Mouse (Mus musculus) brown adipose tissue, adult 24 weeks (tissue): ENCODE measurements around the gene Eef1a1. TPM values are rescaled to one million over a fixed set of nuclear protein-coding genes. Genes with fewer than 3 reads are reported as not detected.
"Not testable (repeated sequence)": the region's sequence is repeated elsewhere in the genome, so short reads cannot be mapped to it uniquely, and the experiment has no call there.

Experiments used
- H3K27ac ChIP-seq: fragments of 200-500 bp; replicated peaks from 2 replicates; pipeline ENCODE4 v1.5.1; 2012; ENCODE audit warnings: low read depth, mild to moderate bottlenecking, low read length
- H3K4me1 ChIP-seq: fragments of 200-500 bp; 2 replicates; pipeline ENCODE4 v1.6.1; 2012; ENCODE audit warnings: low read length, mixed read lengths; ENCODE audit not compliant: control insufficient read depth, insufficient read depth, insufficient read length
- H3K4me3 ChIP-seq: fragments of 200-500 bp; 2 replicates; pipeline ENCODE4 v1.5.1; 2012; ENCODE audit warnings: low read depth, mild to moderate bottlenecking, low read length, moderate library complexity; ENCODE audit not compliant: insufficient read depth
- polyA plus RNA-seq: library from polyadenylated mRNA; stranded (reverse); fragments of >200 nt; gene quantifications from 2 replicates; pipeline ENCODE4 v1.2.4, GENCODE M21; 2012; ENCODE audit not compliant: missing spikeins, insufficient read depth, insufficient read length

Gene Eef1a1
- polyA plus RNA-seq, 1 experiment, result 3,366 TPM

GRCm38 (mm10) chr9:78520127-78520779 is 31.3 kb upstream of the Eef1a1 start:
- 0 out of 2 replicates have a peak, but pooled peaks cover 5% of the 10 kb centered on the region for H3K4me1 ChIP-seq
- H3K27ac ChIP-seq, result no peak overlapping the region
- H3K4me3 ChIP-seq, result peak overlapping the region; percentile 46

- not testable (repeated sequence) for H3K27ac ChIP-seq, H3K4me3 ChIP-seq
- H3K4me1 ChIP-seq, result peaks cover 11% of the 10 kb centered on the region; the same call in 1 of the 2 replicates
Observed at GRCm38 (mm10) chr9:78517237-78517636, 28.3 kb upstream of the Eef1a1 start.

GRCm38 (mm10) chr9:78516125-78516524 is 27.2 kb upstream of the Eef1a1 start:
- Histone ChIP-seq H3K27ac (no peak overlapping the region), H3K4me3 (no peak overlapping the region), H3K4me1 (peaks cover 11% of the 10 kb centered on the region; the same call in 1 of the 2 replicates)

- Histone ChIP-seq H3K27ac (peak overlapping the region; percentile 50), H3K4me1 (peaks cover 6% of the 10 kb centered on the region; the same call in 1 of the 2 replicates), H3K4me3 (no peak overlapping the region)
Observed at GRCm38 (mm10) chr9:78514681-78515080, 25.7 kb upstream of the Eef1a1 start.

GRCm38 (mm10) chr9:78513776-78514500 is 25.0 kb upstream of the Eef1a1 start:
- Histone ChIP-seq H3K4me3 (no peak overlapping the region), H3K27ac (peak overlapping the region; percentile 97), H3K4me1 (peaks cover 6% of the 10 kb centered on the region; the same call in 1 of the 2 replicates)

- Histone ChIP-seq H3K27ac (no peak overlapping the region), H3K4me1 (peaks cover 6% of the 10 kb centered on the region; the same call in 1 of the 2 replicates), H3K4me3 (no peak overlapping the region)
Observed at GRCm38 (mm10) chr9:78511705-78512104, 22.8 kb upstream of the Eef1a1 start.

- H3K4me3 ChIP-seq, result no peak overlapping the region
- no peaks in the 10 kb centered on the region for H3K4me1 ChIP-seq
- H3K27ac ChIP-seq, result no peak overlapping the region
Observed at GRCm38 (mm10) chr9:78508106-78508786, 19.3 kb upstream of the Eef1a1 start.

- H3K4me1 ChIP-seq, result no peaks in the 10 kb centered on the region
- H3K27ac ChIP-seq, result no peak overlapping the region
- no peak overlapping the region for H3K4me3 ChIP-seq
Observed at GRCm38 (mm10) chr9:78506722-78507077, 17.7 kb upstream of the Eef1a1 start.

GRCm38 (mm10) chr9:78506002-78506721 is 17.2 kb upstream of the Eef1a1 start:
- no peaks in the 10 kb centered on the region for H3K4me1 ChIP-seq
- no peak overlapping the region for H3K27ac ChIP-seq
- no peak overlapping the region for H3K4me3 ChIP-seq

GRCm38 (mm10) chr9:78505223-78505622 is 16.3 kb upstream of the Eef1a1 start:
- H3K4me3 ChIP-seq, result no peak overlapping the region
- no peak overlapping the region for H3K27ac ChIP-seq
- H3K4me1 ChIP-seq, result no peaks in the 10 kb centered on the region

GRCm38 (mm10) chr9:78504679-78505078 is 15.7 kb upstream of the Eef1a1 start:
- no peak overlapping the region for H3K27ac ChIP-seq
- H3K4me1 ChIP-seq, result no peaks in the 10 kb centered on the region
- no peak overlapping the region for H3K4me3 ChIP-seq

GRCm38 (mm10) chr9:78504133-78504532 is 15.2 kb upstream of the Eef1a1 start:
- Histone ChIP-seq H3K27ac (no peak overlapping the region), H3K4me1 (no peaks in the 10 kb centered on the region)

GRCm38 (mm10) chr9:78503223-78504079 is 14.5 kb upstream of the Eef1a1 start:
- no peaks in the 10 kb centered on the region for H3K4me1 ChIP-seq
- no peak overlapping the region for H3K4me3 ChIP-seq
- no peak overlapping the region for H3K27ac ChIP-seq

More at GRCm38 (mm10) chr9:78504133-78504532, 15.2 kb upstream of the Eef1a1 start:
- H3K4me3 ChIP-seq, result no peak overlapping the region

- Histone ChIP-seq H3K27ac (no peak overlapping the region), H3K4me3 (no peak overlapping the region), H3K4me1 (no peaks in the 10 kb centered on the region)
Observed at GRCm38 (mm10) chr9:78501284-78501683, 12.3 kb upstream of the Eef1a1 start.
